Mouse (Mus musculus) cerebral cortex, adult 2 months (tissue): ENCODE results near the gene Shisa8.

ENCODE experiments used
- WGBS: fragments of 180-500 bp; shearing (Covaris S2); methylation state at CpG from one replicate; pipeline ENCODE4 v1.1.7; 2018; 5-methylcytosine and 5-hydroxymethylcytosine counted together

Shisa8 gene

DNA sequence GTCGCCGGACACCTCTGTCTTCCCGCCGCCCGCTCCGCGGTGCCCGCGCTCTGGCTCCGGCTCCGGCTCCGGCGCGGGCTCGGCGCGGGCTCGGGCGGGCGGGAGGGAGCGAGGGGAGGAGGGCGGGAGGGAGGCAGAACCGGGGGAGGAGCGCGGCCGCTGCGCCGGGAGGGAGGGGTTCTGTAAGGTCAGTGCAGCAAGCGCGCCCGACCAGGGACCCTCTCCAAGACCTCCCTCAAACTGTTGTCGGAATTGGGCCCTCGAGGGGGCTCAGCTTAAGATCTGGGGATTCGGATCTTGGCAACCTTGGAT, at the start of gene Shisa8:
Gene Shisa8, minus strand, starts transcription at position 64 of the 312 bp plus-strand sequence.
- WGBS = 2% methylated on average over 34 of the region's 34 CpGs

DNA sequence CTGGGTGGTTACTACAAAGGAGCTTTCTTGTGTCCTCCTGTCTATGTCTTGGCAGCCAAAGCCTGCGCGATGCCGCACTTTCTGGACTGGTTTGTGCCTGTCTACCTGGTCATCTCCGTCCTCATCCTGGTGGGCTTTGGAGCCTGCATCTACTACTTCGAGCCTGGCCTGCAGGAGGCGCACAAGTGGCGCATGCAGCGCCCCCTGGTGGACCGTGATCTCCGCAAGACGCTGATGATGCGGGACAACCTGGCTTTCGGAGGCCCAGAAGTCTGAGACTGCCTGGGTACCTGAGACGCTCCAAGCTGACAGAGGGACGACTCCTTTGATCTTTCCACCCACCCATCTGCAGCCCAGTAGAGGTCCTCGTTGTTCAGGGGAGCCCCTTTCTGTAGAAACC, 46.9 kb upstream of the Shisa8 start:
- WGBS = 20% methylated on average over 16 of the region's 16 CpGs

- 10% methylated on average over 10 of the region's 10 CpGs for WGBS
Measured at GRCm38 (mm10) chr15:82255944-82256383, 43.3 kb upstream of the Shisa8 start.

GRCm38 (mm10) chr15:82255248-82255647, 42.6 kb upstream of the Shisa8 start:
- 28% methylated on average over 4 of the region's 4 CpGs for WGBS

DNA sequence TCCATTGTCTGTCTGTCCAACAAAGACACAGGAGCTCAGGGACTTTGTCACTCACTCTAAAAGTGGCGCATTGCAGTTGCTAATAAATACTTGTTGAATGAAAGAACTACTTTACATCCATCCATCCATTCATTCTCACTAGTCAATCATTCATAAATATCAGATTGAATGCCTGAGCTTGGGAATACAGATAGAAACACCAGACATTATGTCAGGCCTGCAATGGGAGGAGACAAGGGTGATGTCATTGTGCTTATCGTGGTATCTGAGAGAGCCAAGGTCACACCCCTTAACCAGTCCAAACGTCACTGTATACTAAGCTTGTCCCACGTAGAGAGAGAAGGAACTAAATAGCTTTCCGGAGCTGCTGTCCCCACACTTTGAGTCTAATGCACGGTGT, 39.5 kb upstream of the Shisa8 start, which contains the start of gene 1500009C09Rik:
Gene 1500009C09Rik, plus strand, starts transcription at position 301 of the 400 bp plus-strand sequence.
- WGBS = 94% methylated on average over 6 of the region's 6 CpGs

DNA sequence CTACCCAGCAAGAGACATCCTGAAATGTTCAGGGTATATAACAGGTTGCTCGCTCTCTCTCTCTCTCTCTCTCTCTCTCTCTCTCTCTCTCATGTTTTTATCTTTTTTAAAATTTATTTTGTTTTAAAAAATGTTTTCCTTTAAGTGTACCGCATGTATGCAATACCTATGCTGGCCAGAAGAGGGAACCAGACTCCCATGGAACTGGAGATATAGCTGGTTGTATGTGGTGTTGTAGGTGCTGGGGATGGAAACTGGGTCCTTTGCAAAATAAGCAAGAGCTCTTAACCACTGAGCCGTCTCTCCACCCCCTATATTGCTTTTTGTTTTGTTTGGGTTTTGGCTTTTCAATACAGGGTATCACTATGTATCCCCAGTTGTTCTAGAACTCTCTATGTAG, 39.0 kb upstream of the Shisa8 start:
- WGBS = 97% methylated on average over 3 of the region's 3 CpGs

DNA sequence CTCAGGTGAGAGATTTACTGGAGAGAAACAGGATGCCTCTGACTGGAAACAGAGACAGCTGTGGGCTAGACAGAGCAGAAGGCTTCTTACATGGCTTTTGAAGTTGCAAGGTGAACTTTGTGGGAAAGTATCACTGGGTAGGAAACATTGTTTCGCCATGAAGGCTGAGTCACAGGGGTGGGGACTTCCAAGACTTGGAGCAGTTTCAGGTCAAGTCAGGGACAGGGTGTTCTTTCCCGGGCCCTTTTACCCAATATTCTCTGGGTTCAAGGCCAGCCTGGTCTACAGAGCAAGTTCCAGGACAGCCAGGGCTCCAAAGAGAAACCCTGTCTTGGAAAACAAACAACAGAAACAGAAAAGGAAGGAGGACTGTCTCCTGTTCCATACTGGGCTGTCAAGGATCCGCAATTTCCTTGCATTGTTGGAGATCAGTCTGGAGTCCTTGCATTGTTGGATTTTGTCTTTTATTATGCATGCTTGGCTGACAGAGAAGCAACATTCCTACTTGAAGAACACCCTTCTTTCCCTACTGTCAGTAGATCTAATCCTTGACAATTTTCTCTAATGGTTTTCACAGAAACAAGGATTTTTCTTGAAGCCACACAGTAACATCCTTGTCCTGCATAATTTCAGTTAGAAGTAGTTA, 34.6 kb upstream of the Shisa8 start:
- WGBS = 75% methylated on average over 3 of the region's 3 CpGs

- WGBS = 22% methylated on average over 9 of the region's 9 CpGs
Measured at GRCm38 (mm10) chr15:82244805-82245161, 32.2 kb upstream of the Shisa8 start.

DNA sequence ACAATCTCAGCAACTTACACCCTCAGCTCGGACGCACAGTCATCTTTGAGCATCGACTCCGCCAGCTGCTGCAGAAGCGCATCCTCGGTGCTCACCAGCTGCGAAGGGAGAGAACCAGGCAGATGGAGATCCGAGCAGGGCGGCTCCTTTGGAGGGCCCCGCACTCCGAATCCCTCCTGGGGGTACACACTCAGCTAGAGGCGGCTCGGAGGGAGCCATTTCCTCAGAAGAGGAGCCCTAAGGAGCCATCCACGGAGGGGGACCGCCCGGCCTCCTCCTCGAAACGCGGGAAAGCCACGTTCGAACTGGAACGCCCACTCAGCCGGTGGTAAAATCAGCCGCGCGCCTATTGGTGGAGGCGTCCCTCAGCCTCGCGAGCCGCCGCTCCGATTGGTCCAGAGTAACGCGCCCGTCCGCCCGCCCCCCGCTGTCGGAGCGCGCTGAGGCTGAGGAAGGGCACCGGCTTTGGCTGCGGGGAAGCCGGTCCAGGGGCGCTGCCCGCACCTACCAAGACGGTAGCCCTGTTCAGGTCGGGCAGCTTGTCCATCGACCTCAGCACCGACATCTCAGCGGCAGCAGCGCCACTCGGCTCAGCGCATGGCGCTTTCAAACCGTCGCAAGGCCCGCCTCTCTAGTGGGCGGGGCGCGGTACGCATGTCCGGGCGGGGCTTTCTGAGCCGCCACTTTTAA, 31.6 kb upstream of the Shisa8 start, which contains the start of gene Cenpm:
Gene Cenpm, minus strand, starts transcription at position 634 of the 690 bp plus-strand sequence.
- under 1% methylated on average over 65 of the region's 65 CpGs for WGBS

- 2% methylated on average over 12 of the region's 12 CpGs for WGBS
Measured at GRCm38 (mm10) chr15:82243742-82244114, 31.1 kb upstream of the Shisa8 start.

GRCm38 (mm10) chr15:82243311-82243710, 30.7 kb upstream of the Shisa8 start:
- 66% methylated on average over 3 of the region's 3 CpGs for WGBS

DNA sequence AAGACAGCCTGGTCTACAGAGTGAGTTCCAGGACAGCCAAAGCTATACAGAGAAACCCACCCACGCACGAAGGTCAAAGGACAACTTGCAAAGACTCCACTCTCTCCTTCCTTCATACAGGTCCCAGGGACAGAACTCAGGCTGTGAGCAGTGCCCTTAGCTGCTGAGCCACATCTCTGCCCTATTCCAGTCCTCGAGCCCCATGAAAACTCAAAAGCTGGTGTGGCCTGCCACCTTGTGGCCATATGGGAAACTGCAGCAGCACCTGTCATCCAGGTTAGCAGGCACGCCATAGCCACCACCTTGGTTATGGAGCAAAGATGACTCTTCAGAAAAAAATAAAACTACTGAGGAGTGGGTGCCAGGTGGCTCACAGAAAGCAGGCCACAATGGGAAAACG, 23.9 kb upstream of the Shisa8 start:
- WGBS = 17% methylated on average over 5 of the region's 5 CpGs

DNA sequence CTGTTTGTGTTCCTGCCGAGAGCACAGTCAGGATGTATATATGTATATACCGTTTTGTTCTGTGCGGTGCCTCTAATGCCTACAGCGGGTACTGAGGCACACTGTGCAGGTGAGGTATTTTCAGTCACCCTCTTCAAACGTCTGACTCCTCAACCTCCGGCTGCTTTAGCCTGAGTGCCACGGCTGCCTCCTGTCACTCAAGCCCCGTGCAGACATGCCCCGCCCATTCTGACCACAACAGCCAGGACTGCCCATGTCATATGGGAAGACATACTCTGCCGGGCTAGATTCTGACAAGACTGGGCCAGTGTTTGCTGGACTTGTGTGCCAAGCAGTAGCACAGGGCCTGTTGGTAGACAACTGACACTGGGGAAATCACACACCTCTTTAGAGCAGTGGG, 23.0 kb upstream of the Shisa8 start:
- 81% methylated on average over 10 of the region's 10 CpGs for WGBS

- WGBS = 87% methylated on average over 4 of the region's 4 CpGs
Measured at GRCm38 (mm10) chr15:82232651-82233050, 20.0 kb upstream of the Shisa8 start.

- WGBS = 48% methylated on average over 11 of the region's 11 CpGs
Measured at GRCm38 (mm10) chr15:82231591-82232378, 19.2 kb upstream of the Shisa8 start.

DNA sequence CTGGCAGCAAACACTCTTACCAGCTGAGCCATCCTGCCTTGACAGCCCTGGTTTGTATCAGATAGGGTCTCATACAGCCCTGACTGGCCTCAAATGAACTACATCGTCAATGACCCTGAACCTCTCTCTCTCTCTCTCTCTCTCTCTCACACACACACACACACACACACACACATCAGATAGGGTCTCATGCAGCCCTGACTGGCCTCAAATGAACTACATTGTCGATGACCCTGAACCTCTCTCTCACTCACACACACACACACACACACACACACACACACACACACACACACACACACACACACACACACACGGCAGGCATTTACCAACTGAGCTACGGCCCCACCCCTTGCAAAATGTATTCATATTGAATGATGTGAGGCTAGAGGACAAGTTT, 18.5 kb upstream of the Shisa8 start:
- 78% methylated on average over 4 of the region's 4 CpGs for WGBS

- WGBS = 89% methylated on average over 6 of the region's 6 CpGs
Measured at GRCm38 (mm10) chr15:82230098-82230611, 17.5 kb upstream of the Shisa8 start.

GRCm38 (mm10) chr15:82229542-82230045, 17.0 kb upstream of the Shisa8 start:
- 84% methylated on average over 11 of the region's 11 CpGs for WGBS

GRCm38 (mm10) chr15:82225769-82226168, 13.2 kb upstream of the Shisa8 start:
- 79% methylated on average over 5 of the region's 5 CpGs for WGBS

GRCm38 (mm10) chr15:82224602-82225215, 12.1 kb upstream of the Shisa8 start:
- 66% methylated on average over 7 of the region's 7 CpGs for WGBS

DNA sequence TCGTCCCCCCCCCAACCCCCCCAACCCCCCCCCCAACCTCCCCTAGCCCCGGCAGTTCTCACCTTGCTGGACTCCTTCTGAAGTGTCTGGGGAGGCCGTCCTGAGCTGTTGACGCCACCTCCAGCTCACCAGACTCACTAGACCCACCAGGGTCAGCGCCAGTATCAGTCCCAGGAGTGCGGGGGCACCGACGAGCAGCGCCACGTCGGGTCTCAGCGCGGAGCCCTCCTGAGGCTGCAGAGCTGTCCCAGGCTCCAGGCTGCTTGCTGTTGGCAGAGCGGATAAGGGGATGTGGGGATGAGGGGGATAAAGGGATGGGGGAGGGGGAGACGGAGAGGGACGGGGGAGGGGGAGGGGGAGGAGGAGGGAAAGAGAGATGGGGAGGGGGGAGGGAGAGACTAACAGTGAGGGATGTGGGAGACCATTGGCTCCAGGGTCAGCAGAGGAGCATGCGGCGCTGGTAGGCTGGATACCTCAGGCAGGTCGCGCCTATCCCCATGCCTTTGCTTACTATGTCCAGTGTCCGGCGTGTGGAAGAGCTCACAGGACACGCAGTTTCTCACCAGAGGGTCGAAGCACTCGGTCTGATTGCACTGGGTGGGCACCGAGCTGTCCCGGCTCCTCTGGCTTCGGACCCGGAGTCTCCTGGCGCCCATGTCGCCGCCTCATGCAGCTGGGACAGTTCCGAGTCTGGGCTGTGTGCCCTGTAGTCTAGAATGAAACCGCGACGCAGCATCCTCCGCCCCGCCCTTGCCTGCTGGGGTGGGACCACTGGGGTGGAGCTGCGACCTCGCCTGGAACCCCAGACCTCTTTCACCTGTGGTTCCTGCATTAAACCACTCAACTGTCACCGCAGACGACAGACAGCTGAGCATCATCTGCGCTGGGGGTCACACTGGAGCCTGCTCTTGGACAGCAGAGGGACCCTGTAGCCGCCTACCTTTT, 11.3 kb upstream of the Shisa8 start, which contains the start of gene Tnfrsf13c:
Gene Tnfrsf13c, minus strand, starts transcription at position 713 of the 945 bp plus-strand sequence.
- 4% methylated on average over 42 of the region's 44 CpGs for WGBS
